Mouse (Mus musculus) liver, adult (tissue): ENCODE results near the gene Dph2.

Experiments
- GATA4 ChIP-seq: IDR thresholded peaks from 2 replicates; pipeline ENCODE4 v1.6.1; 2014; ENCODE audit warnings: mild to moderate bottlenecking, low read length; ENCODE audit not compliant: insufficient replicate concordance

Dph2 gene

GRCm38 (mm10) chr4:117889471-117889870 lies 2.4 kb downstream of the Dph2 start:
- TF ChIP-seq GATA4 = no peak

GRCm38 (mm10) chr4:117887920-117888319 lies 3.9 kb downstream of the Dph2 start:
- TF ChIP-seq GATA4 = no peak

GRCm38 (mm10) chr4:117887133-117887532 lies 4.7 kb downstream of the Dph2 start, which contains the start of gene Atp6v0b:
Gene Atp6v0b, minus strand, starts transcription at chr4:117887333.
- no peak for TF ChIP-seq GATA4

GRCm38 (mm10) chr4:117886644-117887043 lies 5.2 kb downstream of the Dph2 start:
- no peak for TF ChIP-seq GATA4

- no peak for TF ChIP-seq GATA4
Measured at GRCm38 (mm10) chr4:117885994-117886393, 5.8 kb downstream of the Dph2 start.

- no peak for TF ChIP-seq GATA4
Measured at GRCm38 (mm10) chr4:117885093-117885492, 6.7 kb downstream of the Dph2 start.

- no peak for TF ChIP-seq GATA4
Measured at GRCm38 (mm10) chr4:117884146-117884545, 7.7 kb downstream of the Dph2 start.

GRCm38 (mm10) chr4:117882701-117883691 lies 8.8 kb downstream of the Dph2 start, which contains the start of gene B4galt2:
Gene B4galt2, minus strand, starts transcription at chr4:117883487.
- no peak for TF ChIP-seq GATA4

- no peak for TF ChIP-seq GATA4
Measured at GRCm38 (mm10) chr4:117878703-117879102, 13.1 kb downstream of the Dph2 start.

- no peak for TF ChIP-seq GATA4
Measured at GRCm38 (mm10) chr4:117878301-117878700, 13.5 kb downstream of the Dph2 start.

- no peak for TF ChIP-seq GATA4
Measured at GRCm38 (mm10) chr4:117873615-117874014, 18.2 kb downstream of the Dph2 start.

GRCm38 (mm10) chr4:117872471-117872886 lies 19.4 kb downstream of the Dph2 start, which contains the start of gene Ccdc24:
Gene Ccdc24, minus strand, starts transcription at chr4:117872557.
- TF ChIP-seq GATA4 = no peak

- no peak for TF ChIP-seq GATA4
Measured at GRCm38 (mm10) chr4:117871787-117872186, 20.0 kb downstream of the Dph2 start.

GRCm38 (mm10) chr4:117870437-117870836 lies 21.4 kb downstream of the Dph2 start:
- TF ChIP-seq GATA4 = no peak

GRCm38 (mm10) chr4:117869317-117869716 lies 22.5 kb downstream of the Dph2 start:
- no peak for TF ChIP-seq GATA4

GRCm38 (mm10) chr4:117867823-117868222 lies 24.0 kb downstream of the Dph2 start:
- TF ChIP-seq GATA4 = no peak
